Comparison of ENCODE assay signal across 8 mouse cellular contexts in genomic region chr10:7662471-7663141, GRCm38 (mm10). TPM values are rescaled to one million over a fixed set of nuclear protein-coding genes. Genes with fewer than 3 reads are reported as not detected.
DNase-seq lines count a peak whose midpoint lies in the region; ATAC-seq and TF ChIP-seq lines count a peak whose summit lies in the region.

No protein-coding gene starts in this region.

- no peak for TF ChIP-seq POLR2A in thymus, adult 2 months (IDR thresholded peaks at IDR 0.05; ENCODE audit: control insufficient read depth, extremely low read depth, insufficient read depth, low read length, poor library complexity)
- no peak for TF ChIP-seq POLR2A in limb, embryonic 14.5 days (IDR thresholded peaks at IDR 0.05; ENCODE audit: borderline replicate concordance, extremely low read depth, insufficient read depth, insufficient read length)

- no peaks in the 10 kb centered on the region for H3K9me3 ChIP-seq in forebrain, embryonic 11.5 days (ENCODE audit: control insufficient read depth, low read length)
- H3K9me3 ChIP-seq in limb, embryonic 14.5 days (ENCODE audit: control insufficient read depth, low read length): no peaks in the 10 kb centered on the region
- H3K9me3 ChIP-seq in midbrain, postnatal 0 days (ENCODE audit: low read length): no peaks in the 10 kb centered on the region

- peak overlapping the region; percentile 81 for H3K4me3 ChIP-seq in thymus, adult 2 months (ENCODE audit: control insufficient read depth, insufficient read depth, low read length)
- H3K4me3 ChIP-seq in forebrain, embryonic 11.5 days (ENCODE audit: low read depth, low read length): peak overlapping the region; percentile 87
- peak overlapping the region; percentile 76 for H3K4me3 ChIP-seq in limb, embryonic 14.5 days (replicated peaks; ENCODE audit: low read length)
- H3K4me3 ChIP-seq in midbrain, postnatal 0 days (ENCODE audit: low read depth, low read length): peak overlapping the region; percentile 94

- no peak overlapping the region for H3K27ac ChIP-seq in thymus, adult 2 months (ENCODE audit: control insufficient read depth, insufficient read depth, low read length)
- H3K27ac ChIP-seq in forebrain, embryonic 11.5 days (ENCODE audit: low read depth, low read length): peak overlapping the region; percentile 87
- H3K27ac ChIP-seq in limb, embryonic 14.5 days (replicated peaks; ENCODE audit: low read depth, low read length): peak overlapping the region; percentile 82
- peak overlapping the region; percentile 96 for H3K27ac ChIP-seq in midbrain, postnatal 0 days (ENCODE audit: low read depth, low read length)

- no peaks in the 10 kb centered on the region for H3K27me3 ChIP-seq in thymus, adult 2 months (ENCODE audit: control insufficient read depth, insufficient read depth, low read length)
- H3K27me3 ChIP-seq in forebrain, embryonic 11.5 days (ENCODE audit: control insufficient read depth, insufficient read depth, low read length): no peaks in the 10 kb centered on the region
- no peaks in the 10 kb centered on the region for H3K27me3 ChIP-seq in limb, embryonic 14.5 days (ENCODE audit: control insufficient read depth, insufficient read depth, low read length)
- H3K27me3 ChIP-seq in midbrain, postnatal 0 days (ENCODE audit: insufficient read depth, low read length): no peaks in the 10 kb centered on the region

- no peaks in the 10 kb centered on the region for H3K4me1 ChIP-seq in thymus, adult 2 months (replicated peaks; ENCODE audit: control insufficient read depth, insufficient read depth, low read length)
- H3K4me1 ChIP-seq in forebrain, embryonic 11.5 days (replicated peaks; ENCODE audit: control insufficient read depth, insufficient read depth, low read length): no peaks in the 10 kb centered on the region
- peaks cover 4% of the 10 kb centered on the region; the same call in 1 of the 2 replicates for H3K4me1 ChIP-seq in limb, embryonic 14.5 days (ENCODE audit: control insufficient read depth, insufficient read depth, low read length)
- H3K4me1 ChIP-seq in midbrain, postnatal 0 days (ENCODE audit: insufficient read depth, low read length): no peaks in the 10 kb centered on the region

- no peaks in the 10 kb centered on the region for H3K36me3 ChIP-seq in thymus, adult 2 months (ENCODE audit: control insufficient read depth, insufficient read depth, low read length)
- H3K36me3 ChIP-seq in forebrain, embryonic 11.5 days (ENCODE audit: control insufficient read depth, insufficient read depth, low read length): no peaks in the 10 kb centered on the region
- H3K36me3 ChIP-seq in limb, embryonic 14.5 days (ENCODE audit: control insufficient read depth, insufficient read depth, low read length): 0 out of 2 replicates have a peak, but pooled peaks cover 3% of the 10 kb centered on the region
- H3K36me3 ChIP-seq in midbrain, postnatal 0 days (ENCODE audit: insufficient read depth, low read length): no peaks in the 10 kb centered on the region

- H3K4me2 ChIP-seq in forebrain, embryonic 11.5 days (ENCODE audit: low read depth, low read length, severe bottlenecking): peak overlapping the region; percentile 57
- peak overlapping the region; percentile 92 for H3K4me2 ChIP-seq in limb, embryonic 14.5 days (replicated peaks; ENCODE audit: low read depth, low read length, severe bottlenecking)
- peak overlapping the region; percentile 87 for H3K4me2 ChIP-seq in midbrain, postnatal 0 days (ENCODE audit: low read depth, low read length, poor library complexity, severe bottlenecking)

- peak overlapping the region; percentile 91 for H3K9ac ChIP-seq in forebrain, embryonic 11.5 days (ENCODE audit: low read length)
- H3K9ac ChIP-seq in limb, embryonic 14.5 days (ENCODE audit: low read depth, low read length, severe bottlenecking): peak overlapping the region; percentile 85
- peak overlapping the region; percentile 93 for H3K9ac ChIP-seq in midbrain, postnatal 0 days (replicated peaks; ENCODE audit: low read length, poor library complexity, severe bottlenecking)

- no peak for TF ChIP-seq CTCF in thymus, adult 2 months (IDR thresholded peaks at IDR 0.05; ENCODE audit: borderline replicate concordance, control insufficient read depth, extremely low read depth, insufficient read depth, low read length, poor library complexity)
- no peak for TF ChIP-seq CTCF in midbrain, postnatal 0 days (IDR thresholded peaks at IDR 0.05)

- WGBS in thymus, adult 2 months: under 1% methylated on average over 44 of the region's 44 CpGs
- under 1% methylated on average over 44 of the region's 44 CpGs for WGBS in forebrain, embryonic 11.5 days
- under 1% methylated on average over 43 of the region's 44 CpGs for WGBS in limb, embryonic 14.5 days
- under 1% methylated on average over 44 of the region's 44 CpGs for WGBS in midbrain, postnatal 0 days

- ATAC-seq in forebrain, embryonic 11.5 days (replicated peaks; ENCODE audit: low FRiP score): peak; percentile 80
- peak; percentile 71 for ATAC-seq in limb, embryonic 14.5 days (ENCODE audit: low FRiP score, low read depth)
- ATAC-seq in midbrain, postnatal 0 days (ENCODE audit: low FRiP score): peak; percentile 85

- peak; percentile 92 for DNase-seq in adrenal gland, postnatal 14 days
- no peak for DNase-seq in adrenal gland, adult 18-20 months (ENCODE audit: low spot score in 2 of 2)
- DNase-seq in thymus, adult 2 months: no peak
- DNase-seq in thymus, postnatal 0 days (ENCODE audit: low spot score): no peak
- no peak for DNase-seq in forebrain, embryonic 11.5 days (ENCODE audit: low spot score)
- peak; percentile 44 for DNase-seq in limb, embryonic 14.5 days (ENCODE audit: low spot score)
- DNase-seq in midbrain, postnatal 0 days (ENCODE audit: low spot score): peak; percentile 64
- no peak for DNase-seq in left cerebral cortex, adult 8-10 months (ENCODE audit: low spot score in 2 of 2)

RNA-seq across cellular contexts. Expression of gene Nup43, which starts 4.7 kb away (rescaled TPM):
- total RNA-seq in adrenal gland, postnatal 14 days (2021): 10.7 and 12.3 TPM in 2 replicates
- 1 to 10 TPM; 5.9 to 9.1 TPM for total RNA-seq in adrenal gland, adult 18-20 months (2021)
- polyA plus RNA-seq in thymus, adult 2 months (2012; rRNA removed): 13.2 and 14.2 TPM in 2 replicates
- 41.7 and 42.0 TPM in 2 replicates for polyA plus RNA-seq in thymus, postnatal 0 days (2015; fragmentation: Nextera tagmentation; extraction: Ambion mirVana)
- polyA plus RNA-seq in forebrain, embryonic 11.5 days (2014; fragmentation: Nextera tagmentation; extraction: Ambion mirVana): 66.6 and 73.4 TPM in 2 replicates
- polyA plus RNA-seq in limb, embryonic 14.5 days (2012; rRNA removed): 34.7 and 36.8 TPM in 2 replicates
- polyA plus RNA-seq in limb, embryonic 14.5 days (2014; fragmentation: Nextera tagmentation; extraction: Ambion mirVana): 47.1 and 49.1 TPM in 2 replicates
- total RNA-seq in midbrain, postnatal 0 days (2014; rRNA removed): 7.8 and 8.0 TPM in 2 replicates
- 17.5 and 17.8 TPM in 2 replicates for polyA plus RNA-seq in midbrain, postnatal 0 days (2015; fragmentation: Nextera tagmentation; extraction: Ambion mirVana)
- total RNA-seq in left cerebral cortex, adult 8-10 months (2022): 1 to 10 TPM; 6.3 to 7.3 (median 6.9) TPM

RNA-seq across cellular contexts. Expression of gene Pcmt1, which starts 18.3 kb away (rescaled TPM):
- total RNA-seq in adrenal gland, postnatal 14 days (2021): 71.3 and 73.5 TPM in 2 replicates
- total RNA-seq in adrenal gland, adult 18-20 months (2021): 10 to 100 TPM; 79.9 to 83.7 TPM
- polyA plus RNA-seq in thymus, adult 2 months (2012; rRNA removed): 35.5 and 35.6 TPM in 2 replicates
- 132 and 140 TPM in 2 replicates for polyA plus RNA-seq in thymus, postnatal 0 days (2015; fragmentation: Nextera tagmentation; extraction: Ambion mirVana)
- polyA plus RNA-seq in forebrain, embryonic 11.5 days (2014; fragmentation: Nextera tagmentation; extraction: Ambion mirVana): 140 and 141 TPM in 2 replicates
- polyA plus RNA-seq in limb, embryonic 14.5 days (2012; rRNA removed): 52.1 and 66.5 TPM in 2 replicates
- 115 and 125 TPM in 2 replicates for polyA plus RNA-seq in limb, embryonic 14.5 days (2014; fragmentation: Nextera tagmentation; extraction: Ambion mirVana)
- 70.6 and 81.0 TPM in 2 replicates for total RNA-seq in midbrain, postnatal 0 days (2014; rRNA removed)
- polyA plus RNA-seq in midbrain, postnatal 0 days (2015; fragmentation: Nextera tagmentation; extraction: Ambion mirVana): 178 and 179 TPM in 2 replicates
- 100 to 1,000 TPM; 193 to 200 (median 195) TPM for total RNA-seq in left cerebral cortex, adult 8-10 months (2022)

RNA-seq across cellular contexts. Expression of gene Lats1, which starts 18.4 kb away (rescaled TPM):
- total RNA-seq in adrenal gland, postnatal 14 days (2021): 51.5 and 51.8 TPM in 2 replicates
- 10 to 100 TPM; 40.6 to 52.9 TPM for total RNA-seq in adrenal gland, adult 18-20 months (2021)
- 17.3 and 17.9 TPM in 2 replicates for polyA plus RNA-seq in thymus, adult 2 months (2012; rRNA removed)
- 4.2 and 5.2 TPM in 2 replicates for polyA plus RNA-seq in thymus, postnatal 0 days (2015; fragmentation: Nextera tagmentation; extraction: Ambion mirVana)
- 14.9 and 15.1 TPM in 2 replicates for polyA plus RNA-seq in forebrain, embryonic 11.5 days (2014; fragmentation: Nextera tagmentation; extraction: Ambion mirVana)
- 21.5 and 24.0 TPM in 2 replicates for polyA plus RNA-seq in limb, embryonic 14.5 days (2012; rRNA removed)
- polyA plus RNA-seq in limb, embryonic 14.5 days (2014; fragmentation: Nextera tagmentation; extraction: Ambion mirVana): 12.0 and 14.0 TPM in 2 replicates
- 45.4 and 50.9 TPM in 2 replicates for total RNA-seq in midbrain, postnatal 0 days (2014; rRNA removed)
- 6.5 and 7.7 TPM in 2 replicates for polyA plus RNA-seq in midbrain, postnatal 0 days (2015; fragmentation: Nextera tagmentation; extraction: Ambion mirVana)
- total RNA-seq in left cerebral cortex, adult 8-10 months (2022): 10 to 100 TPM; 28.9 to 33.0 (median 31.6) TPM

Comparison
In these comparisons a context has a peak if more than half of its experiments do, and no peak if none do; other contexts are left out.
1. DNase-seq: peak in adrenal gland, postnatal 14 days (single experiment), limb, embryonic 14.5 days (single experiment) and midbrain, postnatal 0 days (single experiment); none in adrenal gland, adult 18-20 months (0 of 2), thymus, adult 2 months (single experiment), thymus, postnatal 0 days (single experiment), forebrain, embryonic 11.5 days (single experiment) and left cerebral cortex, adult 8-10 months (0 of 2).
2. Peak in every context shown above with its lines, with median percentiles within 50 percentile points of each other: H3K4me3 ChIP-seq, ATAC-seq, H3K4me2 ChIP-seq and H3K9ac ChIP-seq.